Mouse (Mus musculus): Measurements from ENCODE around the gene Nsg1. TPM values are rescaled to one million over a fixed set of nuclear protein-coding genes. Genes with fewer than 3 reads are reported as not detected.

The Nsg1 gene
- polyA plus RNA-seq, 1 experiment from 2014 or later, result 1,422 TPM

DNA sequence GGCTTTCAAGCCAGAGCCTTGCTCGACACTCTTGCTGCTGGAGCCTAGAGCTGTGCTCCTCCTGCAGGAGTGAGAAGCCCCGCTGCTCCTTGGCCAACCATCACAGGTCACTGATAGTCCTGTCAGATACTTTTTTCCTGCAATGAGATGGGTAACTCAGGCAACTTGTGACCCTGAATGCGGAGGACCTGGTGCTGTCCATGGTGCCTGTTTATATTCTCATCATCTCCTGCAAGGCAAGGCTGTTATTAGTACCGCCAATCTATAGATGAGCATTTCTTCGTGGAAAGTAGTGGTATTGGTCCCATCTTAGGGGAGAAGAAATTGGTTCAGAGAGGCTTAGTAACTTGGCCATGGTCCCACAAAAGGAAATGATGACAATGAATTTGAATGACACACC, 14.1 kb upstream of the Nsg1 start:
- ATAC-seq (ENCODE audit: low FRiP score, low read depth), result no peak
- Histone ChIP-seq H3K9ac (no peak overlapping the region), H3K4me3 (no peak overlapping the region), H3K27ac (replicated peaks) (no peak overlapping the region), H3K4me1 (replicated peaks) (no peaks in the 10 kb centered on the region), H3K27me3 (no peaks in the 10 kb centered on the region), H3K36me3 (no peaks in the 10 kb centered on the region), H3K9me3 (no peaks in the 10 kb centered on the region), H3K4me2 (no peak overlapping the region)
- WGBS, result 58% methylated on average over 5 of the region's 5 CpGs

DNA sequence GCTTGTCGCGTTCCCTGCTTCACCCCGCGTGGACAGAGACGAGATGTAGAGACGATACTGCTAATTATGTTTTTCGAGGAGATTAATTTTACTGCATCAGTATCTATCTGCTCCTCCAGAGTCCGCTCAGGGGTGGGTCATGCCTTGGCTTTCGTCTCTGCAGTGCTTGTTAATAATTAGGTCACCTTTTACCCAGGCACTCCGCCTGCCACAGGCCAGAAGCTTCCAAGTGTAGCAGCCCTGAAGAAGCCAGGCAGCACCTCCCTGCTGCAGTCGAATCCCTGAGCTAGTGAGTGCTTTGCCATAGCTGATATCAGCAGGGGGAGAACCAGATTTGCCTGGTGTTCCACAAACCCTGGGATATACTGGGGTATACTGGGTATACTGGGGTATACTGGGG, 8.8 kb upstream of the Nsg1 start:
- Histone ChIP-seq H3K36me3 (no peaks in the 10 kb centered on the region), H3K9ac (no peak overlapping the region), H3K27ac (replicated peaks) (no peak overlapping the region), H3K27me3 (no peaks in the 10 kb centered on the region), H3K4me3 (no peak overlapping the region), H3K4me1 (replicated peaks) (0 out of 2 replicates have a peak, but pooled peaks cover 3% of the 10 kb centered on the region), H3K9me3 (no peaks in the 10 kb centered on the region), H3K4me2 (no peak overlapping the region)
- 67% methylated on average over 11 of the region's 11 CpGs for WGBS
- ATAC-seq (ENCODE audit: low FRiP score, low read depth), result 0 out of 2 replicates have a peak, but pooled peaks have one; percentile 31

DNA sequence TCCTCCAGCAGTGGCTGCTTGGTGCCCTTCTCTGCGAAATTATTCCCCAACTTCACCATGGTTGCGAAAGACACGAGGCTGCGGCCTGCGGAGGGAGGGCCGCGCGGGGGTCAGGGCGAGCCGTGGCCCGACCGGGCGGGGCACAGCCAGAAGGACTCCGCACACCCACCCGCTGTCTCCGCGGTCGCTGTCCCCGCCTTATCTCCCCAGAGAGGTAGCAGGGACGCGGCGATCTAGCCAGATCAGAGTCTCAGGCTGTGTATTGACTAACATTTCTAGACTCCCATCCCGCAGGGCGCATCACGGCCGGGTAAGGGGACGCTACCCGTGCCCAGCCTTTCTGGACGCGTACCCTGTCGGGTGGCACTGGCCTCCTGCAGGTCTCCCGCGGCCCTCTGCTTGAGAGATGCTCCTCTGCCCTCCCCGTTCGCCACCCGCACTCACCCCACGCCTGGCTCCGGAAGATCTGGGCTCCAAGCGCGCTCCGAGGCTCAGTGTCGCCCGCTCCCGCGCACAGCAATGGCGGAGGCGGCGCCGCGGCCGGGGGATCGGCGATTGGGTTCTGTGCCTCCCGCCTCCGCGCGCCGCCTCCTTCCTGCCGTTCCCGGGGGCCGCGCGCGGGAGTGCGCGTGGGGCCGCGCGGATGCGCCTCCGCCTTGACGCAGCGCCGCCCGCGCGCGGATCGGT, 617 bp downstream of the Nsg1 start:
- WGBS, result under 1% methylated on average over 71 of the region's 79 CpGs
- no peaks in the 10 kb centered on the region for H3K9me3 ChIP-seq
- H3K4me1 ChIP-seq (replicated peaks), result peaks cover 47% of the 10 kb centered on the region
- peak overlapping the region; percentile 93 for H3K4me3 ChIP-seq
- H3K9ac ChIP-seq, result peak overlapping the region; percentile 99
- peak; percentile 82 for ATAC-seq (ENCODE audit: low FRiP score, low read depth)
- peak overlapping the region; percentile 98 for H3K27ac ChIP-seq (replicated peaks)
- peaks cover 26% of the 10 kb centered on the region for H3K36me3 ChIP-seq
- no peaks in the 10 kb centered on the region for H3K27me3 ChIP-seq
- peak overlapping the region; percentile 72 for H3K4me2 ChIP-seq

DNA sequence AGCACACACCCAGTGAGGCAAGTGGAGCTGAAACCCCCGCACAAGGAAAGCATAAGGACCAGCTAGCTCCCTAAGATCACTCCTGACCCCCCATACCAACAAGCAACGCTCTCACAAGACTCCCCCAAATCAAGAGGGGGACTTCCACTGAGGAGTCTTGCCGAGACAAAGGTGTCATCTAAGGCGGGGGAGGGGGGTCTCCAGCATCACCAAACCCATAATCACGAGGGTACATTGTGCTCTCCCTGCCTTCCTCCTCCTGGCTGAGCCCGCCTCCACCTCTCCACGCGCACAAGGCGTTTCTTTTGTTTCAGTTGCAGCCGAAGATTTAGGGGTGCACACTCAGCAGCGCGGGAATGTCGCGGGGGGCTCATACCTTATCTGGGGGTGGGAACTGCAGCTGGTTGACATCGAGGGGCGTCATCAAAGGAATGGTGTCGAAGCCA, 1.2 kb downstream of the Nsg1 start:
- ATAC-seq (ENCODE audit: low FRiP score, low read depth), result peak; percentile 49
- under 1% methylated on average over 17 of the region's 17 CpGs for WGBS
- H3K4me1 ChIP-seq (replicated peaks), result peaks cover 53% of the 10 kb centered on the region

DNA sequence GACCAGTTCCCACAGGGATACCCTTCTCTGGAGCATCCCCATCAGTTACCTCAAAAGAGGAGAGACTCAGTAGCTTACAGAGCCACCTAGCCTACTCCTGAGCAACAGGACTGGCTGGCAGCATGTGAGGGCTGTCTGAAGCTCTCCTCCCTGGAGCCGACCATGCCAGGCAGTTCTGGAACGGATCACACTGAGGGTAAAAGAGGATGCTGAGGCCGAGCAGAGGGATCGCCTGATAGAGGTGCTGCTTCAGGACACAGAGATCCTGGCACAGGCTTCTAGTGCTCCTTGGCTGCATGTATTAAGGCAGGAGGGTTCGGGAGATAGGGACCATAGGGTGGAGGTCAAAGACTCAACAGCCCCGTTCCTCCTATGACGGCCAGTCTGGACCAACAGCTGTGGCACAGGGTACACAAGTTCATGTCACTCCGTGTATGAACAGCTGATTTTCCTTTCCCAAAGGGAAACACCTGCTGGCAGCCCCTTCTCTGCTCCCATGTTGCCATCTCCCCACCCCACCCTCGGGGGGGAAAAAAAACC, 2.2 kb downstream of the Nsg1 start:
- ATAC-seq (ENCODE audit: low FRiP score, low read depth), result no peak
- H3K9ac ChIP-seq, result peak overlapping the region; percentile 99
- H3K4me2 ChIP-seq, result peak overlapping the region; percentile 72
- H3K27ac ChIP-seq (replicated peaks), result peak overlapping the region; percentile 98
- WGBS, result 27% methylated on average over 9 of the region's 9 CpGs
- peak overlapping the region; percentile 93 for H3K4me3 ChIP-seq
- peaks cover 62% of the 10 kb centered on the region for H3K4me1 ChIP-seq (replicated peaks)
- no peaks in the 10 kb centered on the region for H3K9me3 ChIP-seq
- no peaks in the 10 kb centered on the region for H3K27me3 ChIP-seq
- H3K36me3 ChIP-seq, result peaks cover 37% of the 10 kb centered on the region

More for the DNA sequence above, 1.2 kb downstream of the Nsg1 start:
- H3K9ac ChIP-seq, result peak overlapping the region; percentile 99
- H3K4me3 ChIP-seq, result peak overlapping the region; percentile 93
- no peaks in the 10 kb centered on the region for H3K9me3 ChIP-seq
- no peaks in the 10 kb centered on the region for H3K27me3 ChIP-seq
- H3K4me2 ChIP-seq, result peak overlapping the region; percentile 72
- peaks cover 31% of the 10 kb centered on the region for H3K36me3 ChIP-seq
- peak overlapping the region; percentile 98 for H3K27ac ChIP-seq (replicated peaks)

DNA sequence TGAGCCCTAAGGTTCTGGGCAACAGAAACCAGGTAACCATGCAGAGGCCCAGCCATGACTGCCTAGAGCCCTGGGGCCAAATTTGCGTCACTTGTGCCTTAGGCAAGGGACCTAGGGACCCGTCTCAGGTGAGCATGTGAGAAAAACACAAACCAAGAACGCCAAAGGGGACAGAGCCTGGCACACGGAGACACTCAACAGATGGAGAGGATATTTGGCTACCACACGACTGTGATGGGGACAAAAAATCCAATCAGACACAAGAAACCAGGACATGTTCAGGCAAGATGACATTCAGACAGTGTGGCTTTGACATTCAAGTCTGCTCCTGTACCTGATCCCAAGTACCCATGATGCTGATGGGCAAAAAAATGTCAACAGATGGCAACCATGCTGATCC, 6.1 kb downstream of the Nsg1 start:
- Histone ChIP-seq H3K4me2 (peak overlapping the region; percentile 23), H3K4me1 (replicated peaks) (peaks cover 83% of the 10 kb centered on the region), H3K36me3 (peaks cover 62% of the 10 kb centered on the region), H3K4me3 (no peak overlapping the region), H3K9me3 (no peaks in the 10 kb centered on the region), H3K27me3 (no peaks in the 10 kb centered on the region), H3K9ac (peak overlapping the region; percentile 21; the same call in 1 of the 2 replicates), H3K27ac (replicated peaks) (no peak overlapping the region)
- no peak for ATAC-seq (ENCODE audit: low FRiP score, low read depth)
- WGBS, result 82% methylated on average over 5 of the region's 5 CpGs

DNA sequence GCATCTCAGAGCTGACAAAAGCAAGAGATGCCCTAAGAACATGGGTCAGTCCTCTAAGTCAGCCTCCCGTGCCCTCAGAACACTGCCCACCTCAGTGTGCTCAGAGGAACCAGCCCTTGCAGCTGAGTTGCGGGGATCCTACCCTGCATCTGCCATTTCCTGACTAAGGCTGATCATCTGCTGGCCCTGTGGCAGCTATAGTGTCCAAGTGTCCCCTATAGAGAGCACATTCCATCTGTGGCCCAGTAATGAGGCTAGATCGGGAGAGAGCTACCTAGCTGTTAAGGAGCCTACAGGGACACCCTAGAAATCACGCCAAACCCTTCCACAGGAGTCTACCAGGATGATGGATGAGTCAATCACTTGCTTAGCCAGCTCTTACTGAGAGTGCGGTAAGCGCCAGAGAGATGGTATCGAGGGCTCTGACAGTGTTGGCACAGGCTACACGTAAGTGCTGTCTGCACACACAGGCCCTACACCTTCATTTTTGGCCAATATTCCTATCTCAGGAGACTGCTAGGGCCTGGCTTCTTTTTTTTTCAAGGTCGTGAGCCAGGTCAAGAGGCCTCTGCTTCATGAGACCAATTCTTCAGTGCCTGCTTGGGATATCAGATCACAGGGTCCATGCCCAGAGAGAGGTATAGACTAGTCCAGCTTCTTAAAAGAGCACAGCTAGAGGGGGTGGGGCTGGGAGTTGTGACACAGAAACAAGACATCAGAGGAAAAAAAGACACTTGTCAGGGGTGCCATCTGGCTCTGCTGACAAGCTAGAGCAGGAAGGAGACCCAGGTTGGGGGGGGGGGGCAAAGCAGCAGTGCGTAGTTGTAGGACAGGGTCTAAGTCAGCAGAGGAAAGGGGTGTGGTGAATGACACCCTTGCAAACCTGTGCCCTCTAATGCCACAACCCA, 7.3 kb downstream of the Nsg1 start:
- no peak overlapping the region for H3K9ac ChIP-seq
- ATAC-seq (ENCODE audit: low FRiP score, low read depth), result no peak
- no peaks in the 10 kb centered on the region for H3K9me3 ChIP-seq
- peak overlapping the region; percentile 23 for H3K4me2 ChIP-seq
- no peak overlapping the region for H3K4me3 ChIP-seq
- H3K4me1 ChIP-seq (replicated peaks), result peaks cover 89% of the 10 kb centered on the region
- peaks cover 69% of the 10 kb centered on the region for H3K36me3 ChIP-seq
- H3K27me3 ChIP-seq, result no peaks in the 10 kb centered on the region
- 55% methylated on average over 10 of the region's 10 CpGs for WGBS
- H3K27ac ChIP-seq (replicated peaks), result no peak overlapping the region

DNA sequence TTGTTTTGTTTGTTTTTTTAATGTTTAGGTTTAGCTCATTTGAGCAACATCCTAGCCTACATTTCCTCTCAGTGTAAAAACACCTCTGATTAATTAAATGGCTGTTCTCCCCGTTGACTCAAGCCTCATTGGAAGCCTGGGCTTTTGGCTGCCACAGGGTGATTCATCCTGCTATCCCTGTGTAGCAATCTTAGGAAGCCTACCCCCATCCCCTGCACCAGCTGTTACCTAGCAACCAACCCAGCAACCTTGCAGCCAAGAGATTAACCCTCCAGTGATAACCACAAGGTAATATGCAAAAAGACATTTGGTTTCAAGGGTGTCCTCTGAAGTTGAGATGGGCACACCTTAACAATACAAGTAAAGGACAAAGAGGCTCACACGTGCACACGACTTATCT, 8.4 kb downstream of the Nsg1 start:
- Histone ChIP-seq H3K27me3 (no peaks in the 10 kb centered on the region), H3K9ac (no peak overlapping the region), H3K27ac (replicated peaks) (no peak overlapping the region), H3K36me3 (peaks cover 73% of the 10 kb centered on the region), H3K4me1 (replicated peaks) (peaks cover 89% of the 10 kb centered on the region), H3K9me3 (no peaks in the 10 kb centered on the region), H3K4me2 (peak overlapping the region; percentile 23), H3K4me3 (no peak overlapping the region)
- no peak for ATAC-seq (ENCODE audit: low FRiP score, low read depth)
- WGBS, result 43% methylated on average over 3 of the region's 3 CpGs

DNA sequence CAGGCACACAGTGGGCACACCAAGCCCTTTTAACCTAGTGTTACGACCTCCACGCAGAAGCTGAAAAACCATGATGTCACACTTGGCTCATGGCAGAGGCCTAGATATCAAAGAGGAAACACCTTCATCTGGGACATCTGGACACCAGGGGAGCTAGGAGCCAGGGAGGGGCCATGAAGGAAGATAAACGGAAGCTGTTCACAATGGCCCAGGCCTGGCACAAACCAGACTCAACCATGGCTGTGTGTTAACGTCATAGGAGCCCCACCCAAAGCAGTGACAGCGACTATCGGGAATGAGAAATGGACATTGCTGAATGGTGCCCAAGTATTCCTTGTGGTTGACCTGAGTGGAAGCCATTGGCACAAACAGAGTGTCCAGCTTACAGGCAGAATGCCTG, 13.2 kb downstream of the Nsg1 start:
- no peak overlapping the region for H3K4me2 ChIP-seq
- H3K27me3 ChIP-seq, result no peaks in the 10 kb centered on the region
- no peaks in the 10 kb centered on the region for H3K9me3 ChIP-seq
- 85% methylated on average over 6 of the region's 6 CpGs for WGBS
- H3K4me3 ChIP-seq, result no peak overlapping the region
- no peak for ATAC-seq (ENCODE audit: low FRiP score, low read depth)
- peaks cover 49% of the 10 kb centered on the region for H3K4me1 ChIP-seq (replicated peaks)
- peaks cover 79% of the 10 kb centered on the region for H3K36me3 ChIP-seq
- H3K9ac ChIP-seq, result no peak overlapping the region
- H3K27ac ChIP-seq (replicated peaks), result no peak overlapping the region

DNA sequence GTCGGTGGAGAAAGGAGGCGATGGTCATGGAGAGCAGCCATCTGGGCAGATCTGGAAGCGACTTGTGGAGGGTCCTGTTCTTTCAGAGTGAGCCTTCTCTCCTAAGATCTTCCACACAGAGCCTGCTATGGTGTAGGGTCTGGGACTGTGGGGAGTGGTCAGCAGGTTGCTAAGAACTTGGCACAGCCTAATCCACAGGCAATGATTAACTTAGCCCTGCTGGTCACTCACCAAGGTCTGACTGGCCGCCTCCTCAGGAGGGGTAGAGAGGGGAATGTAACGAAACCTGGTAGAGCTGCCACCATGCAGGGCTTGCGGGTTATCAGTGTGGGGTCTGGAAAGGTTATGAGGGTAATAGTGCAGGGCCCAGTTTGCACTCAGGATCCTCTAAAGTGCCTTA, 18.8 kb downstream of the Nsg1 start:
- Histone ChIP-seq H3K27me3 (no peaks in the 10 kb centered on the region), H3K4me2 (no peak overlapping the region), H3K4me3 (no peak overlapping the region), H3K9ac (no peak overlapping the region), H3K27ac (replicated peaks) (no peak overlapping the region), H3K9me3 (no peaks in the 10 kb centered on the region), H3K4me1 (replicated peaks) (peaks cover 3% of the 10 kb centered on the region; the same call in 1 of the 2 replicates), H3K36me3 (peaks cover 78% of the 10 kb centered on the region)
- ATAC-seq (ENCODE audit: low FRiP score, low read depth), result no peak
- WGBS, result 89% methylated on average over 6 of the region's 6 CpGs

DNA sequence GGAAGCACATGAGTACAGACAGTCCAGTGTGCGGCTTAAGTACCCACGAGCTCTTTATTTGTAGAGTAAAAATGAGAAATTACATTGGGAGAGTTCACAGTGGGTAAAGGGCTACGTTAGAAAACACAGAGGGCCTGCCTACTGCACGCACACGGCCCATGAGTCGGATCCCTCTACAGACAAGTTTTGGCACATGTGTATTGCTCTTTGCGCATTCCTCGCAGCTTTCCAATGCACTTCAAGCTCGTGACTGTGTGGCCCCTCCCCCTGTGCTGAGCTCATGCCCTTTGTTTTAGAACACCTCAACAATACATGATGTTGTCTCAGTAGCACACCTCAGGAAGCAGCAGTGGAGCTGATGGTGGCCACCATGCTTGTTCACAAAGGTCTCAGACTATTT, 22.5 kb downstream of the Nsg1 start:
- Histone ChIP-seq H3K9me3 (no peaks in the 10 kb centered on the region), H3K4me1 (replicated peaks) (no peaks in the 10 kb centered on the region), H3K27me3 (no peaks in the 10 kb centered on the region), H3K36me3 (peaks cover 62% of the 10 kb centered on the region), H3K4me3 (no peak overlapping the region), H3K9ac (no peak overlapping the region), H3K4me2 (no peak overlapping the region), H3K27ac (replicated peaks) (no peak overlapping the region)
- ATAC-seq (ENCODE audit: low FRiP score, low read depth), result no peak
- WGBS, result 87% methylated on average over 9 of the region's 9 CpGs

DNA sequence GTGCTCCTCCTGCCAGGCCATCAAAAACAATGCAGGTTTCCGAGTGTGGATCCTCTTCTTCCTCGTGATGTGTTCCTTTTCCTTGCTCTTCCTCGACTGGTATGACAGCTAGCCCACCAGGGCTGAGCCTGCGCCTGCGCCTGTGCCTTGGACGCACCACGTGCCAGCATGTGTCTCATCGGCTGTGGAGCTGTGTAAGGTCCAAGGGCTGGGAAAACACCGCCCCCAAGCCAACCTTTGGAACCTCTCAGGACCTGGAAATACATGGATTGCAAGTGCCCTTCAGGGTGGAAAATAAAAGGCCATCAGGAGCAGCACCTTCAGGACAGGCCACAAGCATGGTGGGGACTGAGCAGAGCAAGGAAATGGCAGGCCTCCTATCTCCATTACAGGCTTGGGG, 23.5 kb downstream of the Nsg1 start:
- Histone ChIP-seq H3K9ac (no peak overlapping the region), H3K27me3 (no peaks in the 10 kb centered on the region), H3K9me3 (no peaks in the 10 kb centered on the region), H3K4me3 (no peak overlapping the region), H3K4me1 (replicated peaks) (no peaks in the 10 kb centered on the region), H3K4me2 (no peak overlapping the region), H3K36me3 (peaks cover 53% of the 10 kb centered on the region), H3K27ac (replicated peaks) (no peak overlapping the region)
- 0 out of 2 replicates have a peak, but pooled peaks have one; percentile 39 for ATAC-seq (ENCODE audit: low FRiP score, low read depth)
- WGBS, result 92% methylated on average over 9 of the region's 9 CpGs

All from hindbrain, embryonic 15.5 days (tissue).